Mouse (Mus musculus) liver, postnatal 0 days (tissue): ENCODE data around the gene Cpeb4. TPM values are rescaled to one million over a fixed set of nuclear protein-coding genes. Genes with fewer than 3 reads are reported as not detected.

Experiments
- ATAC-seq: fragments of 200-750 bp; cut with Nextera tagmentation; 2 replicates; pipeline ENCODE4 v1.8.0; 2017; ENCODE audit warnings: mild to moderate bottlenecking, moderate library complexity
- DNase-seq: peaks from one replicate; pipeline ENCODE4 v3.0.0-alpha.2; 2016
- H3K27ac ChIP-seq: fragments of 300-500 bp; sonication (generic); 2 replicates; pipeline ENCODE4 v1.5.1; 2014; ENCODE audit warnings: antibody characterized with exemption, moderate library complexity, mild to moderate bottlenecking, low read depth
- H3K27me3 ChIP-seq: fragments of 300-500 bp; sonication (generic); 2 replicates; pipeline ENCODE4 v1.6.1; 2014; ENCODE audit warnings: low read length, control low read depth, mixed read lengths; ENCODE audit not compliant: insufficient read depth
- H3K36me3 ChIP-seq: fragments of 300-500 bp; sonication (generic); replicated peaks from 2 replicates; pipeline ENCODE4 v1.6.1; 2014; ENCODE audit warnings: mild to moderate bottlenecking, control low read depth, low read length, moderate library complexity, mixed read lengths; ENCODE audit not compliant: insufficient read depth
- H3K4me1 ChIP-seq: fragments of 300-500 bp; sonication (generic); 2 replicates; pipeline ENCODE4 v1.6.1; 2014; ENCODE audit warnings: antibody characterized with exemption, mild to moderate bottlenecking, control low read depth; ENCODE audit not compliant: insufficient read depth
- H3K4me2 ChIP-seq: fragments of 300-500 bp; sonication (generic); 2 replicates; pipeline ENCODE4 v1.6.1; 2014; ENCODE audit warnings: low read depth, mild to moderate bottlenecking, low read length, moderate library complexity, mixed read lengths
- H3K4me3 ChIP-seq: fragments of 300-500 bp; sonication (generic); 2 replicates; pipeline ENCODE4 v1.5.1; 2014; ENCODE audit warnings: low read depth, low read length
- H3K9ac ChIP-seq: fragments of 300-500 bp; sonication (generic); replicated peaks from 2 replicates; pipeline ENCODE4 v1.6.1; 2014; ENCODE audit warnings: mild to moderate bottlenecking, moderate library complexity
- H3K9me3 ChIP-seq: fragments of 300-500 bp; sonication (generic); 2 replicates; pipeline ENCODE4 v1.6.1; 2016; ENCODE audit warnings: mild to moderate bottlenecking, control low read depth, low read length, mixed read lengths
- CTCF ChIP-seq: sonication (generic); IDR thresholded peaks from 2 replicates; pipeline ENCODE4 v1.5.1; 2016; ENCODE audit warnings: antibody characterized with exemption, low read depth
- EP300 ChIP-seq: IDR thresholded peaks from 2 replicates; pipeline ENCODE4 v1.6.1; 2016; ENCODE audit warnings: antibody characterized with exemption, low read depth, mild to moderate bottlenecking
- WGBS: fragments of 180-500 bp; shearing (Covaris S2); extraction: QIAGEN DNeasy Blood & Tissue Kit; methylation state at CpG from one replicate; pipeline ENCODE4 v1.1.7; 2014; ENCODE audit not compliant: insufficient replicate concordance; 5-methylcytosine and 5-hydroxymethylcytosine counted together
- polyA plus RNA-seq: library from polyadenylated mRNA; unstranded; fragments of >200 nt; fragmentation: Nextera tagmentation; extraction: Ambion mirVana; gene quantifications from 2 replicates; pipeline ENCODE4 v1.2.1, GENCODE M21; 2015

The Cpeb4 gene
- polyA plus RNA-seq, 1 experiment from 2014 or later, result 10.0 TPM

GRCm38 (mm10) chr11:31850995-31851394 is 21.0 kb upstream of the Cpeb4 start:
- H3K9ac ChIP-seq, result no peak overlapping the region
- no peak overlapping the region for H3K4me3 ChIP-seq
- no peak for TF ChIP-seq EP300
- TF ChIP-seq CTCF, result no peak
- H3K9me3 ChIP-seq, result no peaks in the 10 kb centered on the region
- WGBS, result 77% methylated on average over 5 of the region's 5 CpGs
- H3K27ac ChIP-seq, result no peak overlapping the region
- no peak for ATAC-seq
- peak; percentile 33 for DNase-seq
- H3K36me3 ChIP-seq, result no peaks in the 10 kb centered on the region
- H3K4me2 ChIP-seq, result no peak overlapping the region
- peaks cover 30% of the 10 kb centered on the region for H3K4me1 ChIP-seq
- H3K27me3 ChIP-seq, result no peaks in the 10 kb centered on the region

GRCm38 (mm10) chr11:31851702-31852560 is 20.1 kb upstream of the Cpeb4 start:
- H3K9ac ChIP-seq, result no peak overlapping the region
- DNase-seq (no peak), ATAC-seq (no peak)
- peak overlapping the region; percentile 9; the same call in 1 of the 2 replicates for H3K4me2 ChIP-seq
- no peak overlapping the region for H3K4me3 ChIP-seq
- H3K27ac ChIP-seq, result no peak overlapping the region
- peaks cover 26% of the 10 kb centered on the region for H3K4me1 ChIP-seq
- H3K27me3 ChIP-seq, result no peaks in the 10 kb centered on the region
- no peaks in the 10 kb centered on the region for H3K9me3 ChIP-seq
- H3K36me3 ChIP-seq, result no peaks in the 10 kb centered on the region
- no peak for TF ChIP-seq CTCF
- 65% methylated on average over 4 of the region's 4 CpGs for WGBS

- Histone ChIP-seq H3K27ac (no peak overlapping the region), H3K9me3 (no peaks in the 10 kb centered on the region), H3K9ac (no peak overlapping the region), H3K4me2 (no peak overlapping the region), H3K36me3 (no peaks in the 10 kb centered on the region), H3K4me3 (no peak overlapping the region), H3K4me1 (peaks cover 21% of the 10 kb centered on the region), H3K27me3 (no peaks in the 10 kb centered on the region)
- DNase-seq, result no peak
- ATAC-seq, result no peak
- TF ChIP-seq EP300 (no peak), CTCF (no peak)
- 73% methylated on average over 5 of the region's 5 CpGs for WGBS
Observed at GRCm38 (mm10) chr11:31854955-31855354, 17.1 kb upstream of the Cpeb4 start.

- ATAC-seq (no peak), DNase-seq (no peak)
- WGBS, result 58% methylated on average over 4 of the region's 4 CpGs
- H3K4me1 ChIP-seq, result peaks cover 24% of the 10 kb centered on the region
- no peak overlapping the region for H3K27ac ChIP-seq
- H3K4me2 ChIP-seq, result no peak overlapping the region
- no peak overlapping the region for H3K9ac ChIP-seq
- no peaks in the 10 kb centered on the region for H3K9me3 ChIP-seq
- H3K27me3 ChIP-seq, result no peaks in the 10 kb centered on the region
- H3K4me3 ChIP-seq, result no peak overlapping the region
- no peak for TF ChIP-seq CTCF
- no peak for TF ChIP-seq EP300
- no peaks in the 10 kb centered on the region for H3K36me3 ChIP-seq
Observed at GRCm38 (mm10) chr11:31857479-31857878, 14.5 kb upstream of the Cpeb4 start.

- H3K4me2 ChIP-seq, result peak overlapping the region; percentile 18
- H3K27me3 ChIP-seq, result no peaks in the 10 kb centered on the region
- H3K4me3 ChIP-seq, result no peak overlapping the region
- H3K9me3 ChIP-seq, result no peaks in the 10 kb centered on the region
- no peak for DNase-seq
- WGBS, result 50% methylated on average over 6 of the region's 6 CpGs
- ATAC-seq, result peak; percentile 91
- peak overlapping the region; percentile 71 for H3K27ac ChIP-seq
- peaks cover 26% of the 10 kb centered on the region for H3K4me1 ChIP-seq
- no peak for TF ChIP-seq CTCF
- peak; percentile 99 for TF ChIP-seq EP300
- no peak overlapping the region for H3K9ac ChIP-seq
- H3K36me3 ChIP-seq, result no peaks in the 10 kb centered on the region
Observed at GRCm38 (mm10) chr11:31861149-31861890, 10.7 kb upstream of the Cpeb4 start.

GRCm38 (mm10) chr11:31867976-31868375 is 4.0 kb upstream of the Cpeb4 start:
- 61% methylated on average over 4 of the region's 4 CpGs for WGBS
- Histone ChIP-seq H3K9me3 (no peaks in the 10 kb centered on the region), H3K4me1 (peaks cover 27% of the 10 kb centered on the region), H3K4me3 (no peak overlapping the region), H3K36me3 (peaks cover 9% of the 10 kb centered on the region), H3K27me3 (no peaks in the 10 kb centered on the region), H3K4me2 (no peak overlapping the region), H3K9ac (no peak overlapping the region), H3K27ac (no peak overlapping the region)
- DNase-seq (no peak), ATAC-seq (no peak)
- TF ChIP-seq EP300 (no peak), CTCF (no peak)
